Mouse (Mus musculus): Measurements from ENCODE around the gene Trub2. TPM values are rescaled to one million over a fixed set of nuclear protein-coding genes. Genes with fewer than 3 reads are reported as not detected.

Trub2 gene
- total RNA-seq, 2 experiments from 2014 or later: 56.8 to 57.3 TPM

DNA sequence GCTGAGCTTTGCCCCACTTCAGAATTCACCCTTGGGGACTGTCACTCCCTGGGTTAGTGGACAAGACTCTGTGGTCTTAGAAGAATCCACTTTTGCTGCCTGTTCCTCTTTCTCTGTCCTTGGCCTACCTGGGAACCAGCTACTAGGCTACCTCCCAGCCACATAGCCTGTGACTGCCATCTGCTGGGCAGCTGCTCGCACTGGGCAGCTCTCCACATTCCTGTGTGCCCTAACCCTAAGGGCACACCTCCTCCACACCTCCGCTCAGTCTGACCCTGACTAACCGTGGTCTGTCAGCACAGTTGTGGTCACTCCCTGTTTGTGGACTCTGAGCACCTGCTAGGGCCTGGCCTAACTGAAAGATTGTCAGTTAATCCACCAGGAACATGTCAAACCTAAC is 56.8 kb downstream of the Trub2 start:
- DNase-seq (ENCODE audit: low spot score in 2 of 2): no peak

- DNase-seq (ENCODE audit: low spot score in 2 of 2): no peak
These were observed 58.8 kb downstream of the Trub2 start for GRCm38 (mm10) chr2:29729500-29729899.

GRCm38 (mm10) chr2:29724664-29725365 is 63.5 kb downstream of the Trub2 start:
- DNase-seq (ENCODE audit: low spot score in 2 of 2): no peak

DNA sequence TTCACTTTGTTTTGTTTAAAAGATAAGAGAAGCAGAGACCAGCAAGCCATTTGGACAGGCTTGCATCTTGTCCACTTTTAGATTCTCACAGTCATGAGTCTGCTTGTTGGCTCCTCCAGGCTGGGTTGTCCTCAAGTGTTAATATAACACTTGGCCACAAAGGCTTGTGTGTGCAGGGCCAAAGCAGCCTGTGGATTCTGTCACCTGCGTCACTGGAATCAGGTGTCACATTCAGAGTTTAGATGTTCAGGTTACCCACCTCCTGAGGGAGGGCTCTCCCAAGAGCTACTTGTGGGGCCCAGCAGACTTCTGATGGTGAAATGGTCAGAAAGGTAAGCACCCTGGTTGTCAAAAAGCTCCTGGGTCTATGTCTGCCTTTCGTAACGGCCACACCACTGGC is 65.2 kb downstream of the Trub2 start:
- no peak for DNase-seq (ENCODE audit: low spot score in 2 of 2)

GRCm38 (mm10) chr2:29718581-29718980 is 69.7 kb downstream of the Trub2 start:
- DNase-seq (ENCODE audit: low spot score in 2 of 2): no peak

DNA sequence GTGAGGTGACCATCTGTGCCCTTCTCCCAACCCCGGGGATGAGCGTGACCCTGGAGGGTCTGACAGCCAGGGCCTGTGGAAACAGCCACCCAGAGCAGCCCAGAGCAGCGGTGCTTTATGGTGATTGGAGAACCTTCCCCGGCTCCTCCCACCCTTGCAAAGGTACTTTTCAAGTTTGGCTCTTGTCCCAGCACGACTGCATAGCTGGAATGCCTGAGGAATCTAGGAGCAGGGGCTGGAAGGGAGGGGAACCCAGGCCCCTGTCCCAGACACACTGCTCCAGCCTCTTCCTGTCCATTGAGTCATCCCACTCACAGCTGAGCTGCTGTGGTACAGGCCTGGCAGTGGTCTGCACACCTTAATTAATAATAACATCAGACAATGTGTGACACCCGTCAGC is 71.6 kb downstream of the Trub2 start:
- no peak for DNase-seq (ENCODE audit: low spot score in 2 of 2)

GRCm38 (mm10) chr2:29716143-29716542 is 72.2 kb downstream of the Trub2 start:
- no peak for DNase-seq (ENCODE audit: low spot score in 2 of 2)

DNA sequence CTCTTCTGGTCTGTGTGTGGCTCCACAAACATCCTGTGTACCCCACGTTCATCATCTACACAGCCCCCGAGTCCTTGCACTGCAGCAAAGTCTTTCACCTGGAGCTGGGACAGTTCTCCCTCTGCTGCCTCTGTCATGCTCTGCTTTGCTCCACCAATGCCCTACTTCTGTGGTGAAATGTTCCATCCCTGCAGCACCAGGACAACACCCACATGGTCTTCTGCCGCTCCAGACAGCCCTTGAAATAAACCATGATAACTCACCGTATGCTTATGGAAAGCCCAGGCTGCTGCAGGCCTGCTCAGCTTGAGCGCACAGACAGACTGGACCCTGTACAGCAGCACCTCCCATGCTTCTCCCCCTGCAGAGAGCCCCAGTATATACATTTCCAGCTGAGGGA is 74.2 kb downstream of the Trub2 start:
- DNase-seq (ENCODE audit: low spot score in 2 of 2): no peak

DNA sequence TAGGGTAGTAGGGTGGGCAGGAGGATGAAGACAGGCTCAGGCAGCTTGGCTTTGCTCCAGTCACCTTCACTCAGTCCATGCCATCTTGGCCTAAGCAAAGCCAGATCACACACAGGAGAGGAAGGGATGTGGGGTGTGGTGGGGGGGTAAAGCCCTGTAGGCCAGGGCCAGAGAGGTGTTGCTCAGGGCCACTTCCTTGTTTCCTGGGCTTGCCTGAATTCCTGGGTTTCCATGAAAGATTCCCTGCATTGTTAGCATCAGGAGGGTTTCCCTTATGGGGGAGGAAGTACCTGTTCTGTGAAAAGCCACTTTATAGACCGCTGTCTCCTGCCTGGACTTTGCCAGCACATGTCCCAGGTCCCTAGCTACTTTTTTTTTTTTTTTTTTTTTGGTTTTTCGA is 74.8 kb downstream of the Trub2 start:
- no peak for DNase-seq (ENCODE audit: low spot score in 2 of 2)

GRCm38 (mm10) chr2:29711877-29712276 is 76.4 kb downstream of the Trub2 start:
- DNase-seq (ENCODE audit: low spot score in 2 of 2): no peak

Other genes starting within 250 kb of the Trub2 start
- gene Rapgef1, start 168.8 kb downstream of the Trub2 start, total RNA-seq (2021): 10 to 100 TPM; 64.6 to 65.1 TPM
- gene Gm13420, start 36.8 kb downstream of the Trub2 start, total RNA-seq (2021): 1 to 10 TPM in 1 of 2 experiments, not detected in 1; 1.8 TPM
- gene Gm13547, start 29.2 kb downstream of the Trub2 start, total RNA-seq (2021): not detected
- gene Coq4, start 1.0 kb downstream of the Trub2 start, total RNA-seq (2021): 10 to 100 TPM; 20.3 to 22.5 TPM
- 10 to 100 TPM; 31.0 to 34.0 TPM for gene Slc27a4, start 14.1 kb upstream of the Trub2 start, total RNA-seq (2021)
- gene Urm1, start 31.6 kb upstream of the Trub2 start, total RNA-seq (2021): 10 to 100 TPM; 49.5 to 55.6 TPM
- 10 to 100 TPM; 28.3 to 34.4 TPM for gene Cercam, start 80.7 kb upstream of the Trub2 start, total RNA-seq (2021)
- gene Odf2, start 100.7 kb upstream of the Trub2 start, total RNA-seq (2021): 10 to 100 TPM; 80.0 to 82.1 TPM
- gene Gle1, start 146.9 kb upstream of the Trub2 start, total RNA-seq (2021): 10 to 100 TPM; 41.4 to 44.6 TPM
- gene Sptan1, start 177.1 kb upstream of the Trub2 start, total RNA-seq (2021): 100 to 1,000 TPM; 230 to 284 TPM